Mouse (Mus musculus): ENCODE data around the gene Ddx1. TPM values are rescaled to one million over a fixed set of nuclear protein-coding genes. Genes with fewer than 3 reads are reported as not detected.

Gene Ddx1
- polyA plus RNA-seq (2012; fragmentation: generic; extraction: Trizol), result 43.2 TPM

DNA sequence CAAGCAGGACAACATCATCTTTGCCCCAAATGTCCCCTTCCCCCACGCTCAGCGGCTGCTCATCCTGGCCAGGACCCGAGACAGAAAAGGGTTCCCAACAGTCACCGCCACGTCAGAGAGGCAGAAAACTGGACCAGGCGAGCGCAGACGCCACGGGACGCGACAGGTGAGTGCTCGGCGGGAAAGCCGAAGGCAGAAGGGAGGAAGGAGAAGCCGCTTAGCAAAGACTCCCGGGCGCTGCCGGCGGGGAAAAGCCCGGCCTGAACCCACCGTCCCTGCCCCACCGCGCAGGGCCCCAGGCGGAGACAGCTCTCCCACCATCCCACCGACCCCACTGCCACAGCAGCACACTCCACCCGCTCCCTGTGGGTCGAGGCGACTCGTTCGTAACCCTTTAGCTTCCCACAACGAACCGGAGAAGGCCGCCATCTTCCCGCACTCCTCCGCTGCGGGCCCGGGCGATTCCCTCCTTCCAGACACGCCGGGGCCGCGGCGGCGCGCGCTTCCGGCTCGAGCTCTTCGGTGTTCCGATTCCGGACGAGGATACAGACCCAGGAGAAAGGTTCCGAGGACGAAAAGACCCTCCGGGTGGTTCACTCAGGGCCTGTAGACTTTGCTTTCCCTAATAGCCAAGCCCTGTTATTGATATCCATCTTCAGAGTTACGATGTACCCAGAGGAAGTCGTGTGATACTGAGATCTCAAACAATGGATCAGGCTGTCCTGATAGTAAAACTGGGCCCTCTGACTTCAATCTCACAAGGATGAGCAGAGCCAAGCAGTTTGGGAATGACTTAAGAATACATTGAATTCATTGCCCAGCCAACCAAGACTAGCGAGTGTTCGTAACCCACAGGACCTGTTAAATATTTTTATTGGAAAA, at the start of gene Ddx1:
Ddx1 (minus strand) TSS at position 523 of the 882 bp plus-strand sequence.
- TF ChIP-seq MYOG (IDR thresholded peaks at IDR 0.05; ENCODE audit: control insufficient read depth in 1 of 3, insufficient read depth in 1 of 3, insufficient read length in 2 of 3, low read depth in 2 of 3) (no peak), TCF12 (IDR thresholded peaks at IDR 0.05; ENCODE audit: insufficient read depth, poor library complexity, severe bottlenecking) (no peak), POLR2A (IDR thresholded peaks at IDR 0.05; ENCODE audit: insufficient read length, low read depth) (peak; percentile 58), MAX (IDR thresholded peaks at IDR 0.05; ENCODE audit: low read depth) (no peak), USF1 (IDR thresholded peaks at IDR 0.05; ENCODE audit: low read depth) (no peak), MYOD1 (IDR thresholded peaks at IDR 0.05; ENCODE audit: control insufficient read depth in 1 of 3, insufficient read length in 2 of 3, low read depth in 2 of 3) (no peak), POLR2AphosphoS2 (IDR thresholded peaks at IDR 0.05; ENCODE audit: insufficient read length, low read depth) (peak; percentile 73), CEBPB (IDR thresholded peaks at IDR 0.05; ENCODE audit: insufficient read depth, poor library complexity, severe bottlenecking) (no peak), E2F4 (IDR thresholded peaks at IDR 0.05; ENCODE audit: insufficient read depth) (peak; percentile 54), REST (IDR thresholded peaks at IDR 0.05; ENCODE audit: insufficient read depth, insufficient read length) (no peak), SRF (IDR thresholded peaks at IDR 0.05; ENCODE audit: control insufficient read depth, insufficient read length, low read depth) (no peak), TCF3 (IDR thresholded peaks at IDR 0.05; ENCODE audit: insufficient read length, low read depth) (no peak)
- peaks cover 19% of the 10 kb centered on the region for H3K36me3 ChIP-seq (ENCODE audit: control insufficient read depth, insufficient read depth)
- no peaks in the 10 kb centered on the region for H3K27me3 ChIP-seq (ENCODE audit: control insufficient read depth, insufficient read depth, insufficient read length)
- peak within 1 kb of the TSS; percentile 65 for H3ac ChIP-seq (ENCODE audit: control insufficient read depth, insufficient read length)
- H3K4me2 ChIP-seq (ENCODE audit: low read depth), result peak within 1 kb of the TSS; percentile 85
- peak within 1 kb of the TSS; percentile 86 for H3K4me3 ChIP-seq
- H3K79me2 ChIP-seq (ENCODE audit: control insufficient read depth, insufficient read depth), result peaks cover 39% of the 10 kb centered on the region

- no peak for TF ChIP-seq POLR2A (IDR thresholded peaks at IDR 0.05; ENCODE audit: insufficient read length, low read depth)
- no peak for TF ChIP-seq TCF3 (IDR thresholded peaks at IDR 0.05; ENCODE audit: insufficient read length, low read depth)
- TF ChIP-seq REST (IDR thresholded peaks at IDR 0.05; ENCODE audit: insufficient read depth, insufficient read length), result no peak
- TF ChIP-seq CEBPB (IDR thresholded peaks at IDR 0.05; ENCODE audit: insufficient read depth, poor library complexity, severe bottlenecking), result no peak
- no peak for TF ChIP-seq TCF12 (IDR thresholded peaks at IDR 0.05; ENCODE audit: insufficient read depth, poor library complexity, severe bottlenecking)
- TF ChIP-seq MYOG (IDR thresholded peaks at IDR 0.05; ENCODE audit: control insufficient read depth in 1 of 3, insufficient read depth in 1 of 3, insufficient read length in 2 of 3, low read depth in 2 of 3), result no peak
- no peak for TF ChIP-seq POLR2AphosphoS2 (IDR thresholded peaks at IDR 0.05; ENCODE audit: insufficient read length, low read depth)
- no peak for TF ChIP-seq E2F4 (IDR thresholded peaks at IDR 0.05; ENCODE audit: insufficient read depth)
- TF ChIP-seq USF1 (IDR thresholded peaks at IDR 0.05; ENCODE audit: low read depth), result no peak
- TF ChIP-seq MYOD1 (IDR thresholded peaks at IDR 0.05; ENCODE audit: control insufficient read depth in 1 of 3, insufficient read length in 2 of 3, low read depth in 2 of 3), result no peak
- Histone ChIP-seq H3K79me2 (ENCODE audit: control insufficient read depth, insufficient read depth) (no peaks in the 10 kb centered on the region), H3K36me3 (ENCODE audit: control insufficient read depth, insufficient read depth) (peaks cover 21% of the 10 kb centered on the region), H3K4me2 (ENCODE audit: low read depth) (no peak overlapping the region), H3ac (ENCODE audit: control insufficient read depth, insufficient read length) (no peak overlapping the region), H3K27me3 (ENCODE audit: control insufficient read depth, insufficient read depth, insufficient read length) (no peaks in the 10 kb centered on the region), H3K4me3 (no peak overlapping the region)
Observed at GRCm38 (mm10) chr12:13293421-13293881, 44.4 kb upstream of the Ddx1 start.

- Histone ChIP-seq H3K36me3 (ENCODE audit: control insufficient read depth, insufficient read depth) (peaks cover 21% of the 10 kb centered on the region), H3K27me3 (ENCODE audit: control insufficient read depth, insufficient read depth, insufficient read length) (no peaks in the 10 kb centered on the region), H3K4me3 (no peak overlapping the region), H3ac (ENCODE audit: control insufficient read depth, insufficient read length) (no peak overlapping the region), H3K4me2 (ENCODE audit: low read depth) (no peak overlapping the region), H3K79me2 (ENCODE audit: control insufficient read depth, insufficient read depth) (no peaks in the 10 kb centered on the region)
- TF ChIP-seq REST (IDR thresholded peaks at IDR 0.05; ENCODE audit: insufficient read depth, insufficient read length), result no peak
- no peak for TF ChIP-seq SRF (IDR thresholded peaks at IDR 0.05; ENCODE audit: control insufficient read depth, insufficient read length, low read depth)
- TF ChIP-seq MAX (IDR thresholded peaks at IDR 0.05; ENCODE audit: low read depth), result no peak
- TF ChIP-seq TCF3 (IDR thresholded peaks at IDR 0.05; ENCODE audit: insufficient read length, low read depth), result no peak
Observed at GRCm38 (mm10) chr12:13291453-13291852, 42.4 kb upstream of the Ddx1 start.

- H3K27me3 ChIP-seq (ENCODE audit: control insufficient read depth, insufficient read depth, insufficient read length), result no peaks in the 10 kb centered on the region
- peak overlapping the region; percentile 90 for H3K4me2 ChIP-seq (ENCODE audit: low read depth)
- H3K4me3 ChIP-seq, result peak overlapping the region; percentile 89
- TF ChIP-seq CEBPB (IDR thresholded peaks at IDR 0.05; ENCODE audit: insufficient read depth, poor library complexity, severe bottlenecking) (no peak), TCF3 (IDR thresholded peaks at IDR 0.05; ENCODE audit: insufficient read length, low read depth) (no peak), POLR2A (IDR thresholded peaks at IDR 0.05; ENCODE audit: insufficient read length, low read depth) (no peak)
- peaks cover 22% of the 10 kb centered on the region for H3K79me2 ChIP-seq (ENCODE audit: control insufficient read depth, insufficient read depth)
- peak overlapping the region; percentile 21 for H3ac ChIP-seq (ENCODE audit: control insufficient read depth, insufficient read length)
- H3K36me3 ChIP-seq (ENCODE audit: control insufficient read depth, insufficient read depth), result peaks cover 6% of the 10 kb centered on the region
Observed at GRCm38 (mm10) chr12:13269570-13270390, 20.8 kb upstream of the Ddx1 start.
